Mouse (Mus musculus) spleen, adult 18-20 months (tissue): ENCODE data around the gene Ech1.

Experiments used
- DNase-seq, 2 experiments: peaks; one replicate each; pipeline ENCODE4 v3.0.0; 2022; ENCODE audit warnings: mixed read lengths in 2 of 2

Ech1 gene

DNA sequence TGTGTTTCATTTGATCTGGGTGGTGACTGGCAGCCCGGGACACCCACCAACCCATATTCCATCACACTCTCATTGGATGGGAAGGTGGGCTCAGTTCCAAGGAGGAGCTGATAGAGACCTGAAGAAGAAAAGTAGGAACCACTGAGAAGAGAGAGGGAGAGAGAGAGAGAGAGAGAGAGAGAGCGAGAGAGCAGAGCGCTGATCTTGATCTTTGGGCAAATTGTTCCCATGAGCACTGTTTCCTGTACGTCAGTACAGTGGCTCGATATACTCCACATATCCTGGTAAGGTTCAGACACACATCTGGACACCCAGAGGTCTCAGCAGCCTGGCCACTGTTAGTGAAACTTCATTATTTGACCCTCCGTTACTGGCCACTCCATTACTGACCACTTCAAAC, 38.5 kb downstream of the Ech1 start, which contains the start of gene Lgals7:
Lgals7 (plus strand) TSS at position 314 of the 400 bp plus-strand sequence.
- DNase-seq = no peak

DNA sequence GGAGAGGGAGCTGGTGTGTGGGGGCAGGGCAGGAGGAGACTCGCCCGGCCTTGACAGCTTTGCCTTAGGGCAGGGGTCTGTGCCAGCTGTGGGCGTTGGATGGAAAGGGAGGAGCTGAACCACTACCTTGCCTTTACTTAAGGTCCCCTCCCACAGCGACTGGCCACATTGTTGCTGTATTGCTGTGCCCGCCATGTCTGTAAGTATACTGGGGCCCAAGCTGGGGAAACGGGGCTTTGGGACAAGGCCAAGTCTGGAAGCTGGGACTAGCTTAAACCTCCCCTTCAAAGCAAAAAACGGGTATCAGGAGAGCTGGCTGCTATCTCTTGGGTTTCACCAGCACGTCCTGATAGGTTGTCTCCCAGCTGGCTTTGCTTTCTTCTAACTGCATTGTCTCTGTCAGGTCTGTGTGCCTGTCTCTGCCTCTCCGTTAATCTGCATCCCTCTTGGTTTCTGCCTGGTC, 39.3 kb downstream of the Ech1 start:
- no peak for DNase-seq

DNA sequence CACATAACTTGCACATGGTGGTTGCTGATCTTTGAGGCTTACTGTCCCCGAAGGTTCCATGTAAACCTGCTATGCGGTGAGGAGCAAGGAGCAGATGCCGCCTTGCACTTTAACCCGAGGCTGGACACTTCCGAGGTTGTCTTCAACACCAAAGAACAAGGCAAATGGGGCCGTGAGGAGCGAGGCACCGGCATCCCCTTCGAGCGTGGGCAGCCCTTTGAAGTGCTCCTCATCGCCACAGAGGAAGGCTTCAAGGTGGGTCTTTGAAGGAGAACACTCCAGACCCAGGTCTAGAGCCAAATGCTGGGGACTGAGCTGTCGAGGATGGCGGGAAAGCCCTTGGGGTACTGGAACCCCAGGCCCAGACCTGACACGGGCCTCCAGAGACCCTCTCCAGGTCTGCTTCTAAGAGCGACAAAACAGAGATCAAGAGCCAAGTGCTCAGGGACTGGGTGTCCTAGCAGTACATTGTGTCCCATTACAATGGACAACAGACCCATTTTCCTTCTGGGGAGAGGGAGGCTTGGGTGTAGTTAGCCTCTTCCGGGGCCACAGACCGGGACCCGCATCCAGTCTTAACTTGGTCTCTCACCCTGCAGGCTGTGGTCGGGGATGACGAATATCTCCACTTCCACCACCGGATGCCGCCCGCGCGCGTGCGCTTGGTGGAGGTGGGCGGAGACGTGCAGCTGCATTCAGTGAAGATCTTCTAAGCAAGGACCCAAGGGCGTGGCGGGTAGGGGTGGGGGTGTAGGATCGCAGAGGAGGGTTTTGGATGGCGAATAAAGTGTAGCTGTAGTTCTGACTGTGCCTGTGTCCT, 40.7 kb downstream of the Ech1 start:
- DNase-seq = peak; percentile 87 to 91

DNA sequence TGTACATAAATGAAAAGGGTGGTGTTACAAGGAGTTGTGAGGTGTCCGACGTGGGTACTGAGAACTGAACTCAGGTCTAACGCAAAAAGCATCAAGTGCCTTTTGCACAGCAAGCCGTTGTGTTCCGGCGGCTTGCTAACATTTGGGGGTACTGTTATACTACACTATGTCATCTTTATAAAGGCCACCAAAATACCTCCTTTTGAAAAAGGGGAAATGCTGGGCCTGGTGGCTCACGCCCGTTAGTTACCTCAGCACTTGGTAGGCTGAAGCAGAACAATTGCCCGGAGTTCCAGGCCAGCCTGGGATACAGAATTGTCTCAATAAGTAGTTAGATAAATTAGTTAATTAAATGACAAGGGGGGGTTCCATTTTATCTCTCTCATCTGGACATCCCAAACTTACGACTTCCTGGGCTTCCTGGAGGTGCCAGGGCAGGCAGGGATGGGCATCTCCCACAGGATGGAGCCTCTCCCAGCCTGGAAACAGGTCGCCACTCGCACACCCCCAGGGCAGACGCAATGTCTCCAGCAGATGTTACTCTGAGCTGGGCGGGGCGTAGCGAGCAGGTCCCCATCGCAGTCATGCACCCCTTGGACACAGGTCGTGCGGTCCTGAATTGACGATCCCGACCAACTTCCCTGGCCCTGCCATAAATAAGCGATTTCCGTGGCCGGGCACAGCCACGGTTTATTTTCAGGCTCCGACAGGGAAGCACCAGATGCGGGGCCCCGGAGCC, 41.9 kb downstream of the Ech1 start:
- peak in 1 of 2 experiments; percentile 18 for DNase-seq

DNA sequence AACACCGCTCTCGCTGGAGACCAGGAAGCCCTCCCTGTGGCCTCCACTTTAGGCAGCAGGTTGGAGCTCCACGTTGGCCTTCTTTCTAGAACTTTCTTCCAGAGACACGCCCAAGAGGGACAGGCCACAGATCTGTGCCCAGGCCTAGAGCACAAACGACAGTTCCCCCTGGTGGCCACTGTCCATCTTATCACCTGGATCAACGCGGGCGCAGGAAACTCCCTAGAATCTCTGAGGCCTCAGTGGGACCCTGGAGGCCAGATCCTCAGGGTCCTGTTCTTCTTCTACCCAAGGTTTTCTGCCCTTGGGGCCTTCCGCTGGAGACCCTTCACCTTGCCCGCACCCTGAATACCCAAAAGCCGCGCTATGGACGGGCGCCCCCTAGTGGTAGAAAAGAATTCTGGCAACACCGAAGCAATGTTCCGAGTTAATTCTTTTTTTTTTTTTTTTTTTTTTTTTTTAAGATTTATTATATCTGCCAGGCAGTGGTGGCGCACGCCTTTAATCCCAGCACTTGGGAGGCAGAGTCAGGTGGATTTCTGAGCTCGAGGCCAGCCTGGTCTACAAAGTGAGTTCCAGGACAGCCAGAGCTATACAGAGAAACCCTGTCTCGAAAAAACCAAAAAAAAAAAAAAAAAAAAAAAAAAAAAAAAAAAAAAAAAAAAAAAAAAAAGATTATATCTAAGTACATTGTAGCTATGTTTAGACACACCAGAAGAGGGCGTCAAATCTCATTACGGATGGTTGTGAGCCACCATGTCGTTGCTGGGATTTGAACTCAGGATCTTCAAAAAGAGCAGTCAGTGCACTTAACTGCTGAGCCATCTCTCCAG, 42.7 kb downstream of the Ech1 start:
- DNase-seq = peak; percentile 43 to 75

DNA sequence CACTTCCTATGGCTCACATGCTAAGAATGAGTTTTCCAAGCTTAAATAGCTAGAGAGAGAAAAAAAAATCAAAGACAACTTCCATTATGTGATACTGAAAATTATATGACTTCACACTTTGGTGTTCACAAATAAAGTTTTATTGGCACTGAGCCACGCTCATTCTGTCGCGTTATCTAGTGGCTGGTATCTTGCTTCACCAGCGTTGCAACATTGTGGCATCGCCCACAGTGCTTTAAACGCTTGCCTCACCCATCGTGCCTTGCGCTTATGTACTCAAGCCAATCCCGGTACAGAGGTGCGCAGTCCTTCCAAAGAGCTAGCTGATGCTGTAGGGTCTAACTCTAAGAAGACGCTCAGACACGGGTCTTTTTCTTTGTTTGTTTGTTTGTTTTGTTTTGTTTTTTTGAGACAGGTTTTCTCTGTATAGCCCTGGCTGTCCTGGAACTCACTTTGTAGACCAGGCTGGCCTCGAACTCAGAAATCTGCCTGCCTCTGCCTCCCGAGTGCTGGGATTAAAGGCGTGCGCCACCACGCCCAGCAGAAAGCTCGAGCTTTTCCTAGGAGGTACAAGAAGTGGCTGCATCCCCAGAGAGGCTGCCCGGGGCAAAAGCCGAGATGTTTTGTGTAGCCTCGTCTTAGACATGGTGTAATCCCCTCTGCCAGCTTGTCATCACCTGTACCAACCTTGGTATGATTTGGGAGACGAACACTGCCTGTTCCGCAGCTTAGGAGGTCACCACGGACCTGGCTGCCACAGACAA, 46.1 kb downstream of the Ech1 start:
- DNase-seq = no peak

DNA sequence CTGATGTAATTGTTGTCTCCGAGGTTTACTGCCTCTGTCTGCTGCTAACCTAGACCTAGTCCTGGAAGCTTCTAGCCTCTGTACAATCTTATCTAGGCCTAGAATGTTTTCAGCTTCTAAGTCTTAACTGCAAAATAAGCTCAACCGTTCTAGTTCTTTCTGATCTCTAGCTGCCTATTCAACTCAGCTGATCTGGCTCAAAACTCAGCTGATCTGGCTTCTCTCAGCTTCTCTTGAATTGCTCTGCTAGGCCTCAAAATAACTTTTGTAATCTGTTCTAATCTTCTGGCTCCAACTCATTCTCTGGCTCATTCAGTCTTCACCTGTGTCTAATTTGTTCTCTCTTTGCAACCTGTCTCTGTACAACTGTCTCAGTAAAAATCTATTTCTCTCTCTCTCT, 49.5 kb downstream of the Ech1 start:
- no peak for DNase-seq

DNA sequence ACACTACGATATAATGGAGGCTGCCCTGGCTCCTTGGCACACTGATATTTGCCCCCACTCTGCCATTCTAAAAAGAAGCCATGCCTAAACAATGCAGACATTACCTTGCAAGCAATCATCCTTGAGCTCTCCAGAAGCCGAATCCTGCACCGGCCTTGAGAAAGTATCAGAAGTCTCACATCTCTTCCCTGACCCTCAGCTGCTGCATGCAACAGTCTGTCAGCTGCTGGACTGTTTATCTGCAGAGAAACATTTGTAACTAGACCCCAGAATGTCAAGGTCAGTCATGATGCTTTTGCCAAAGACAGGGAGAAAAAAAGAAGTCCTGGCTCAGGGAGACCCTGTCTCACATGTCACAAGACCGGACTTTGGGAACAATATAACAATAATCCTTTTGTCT, 51.1 kb downstream of the Ech1 start:
- DNase-seq = no peak

DNA sequence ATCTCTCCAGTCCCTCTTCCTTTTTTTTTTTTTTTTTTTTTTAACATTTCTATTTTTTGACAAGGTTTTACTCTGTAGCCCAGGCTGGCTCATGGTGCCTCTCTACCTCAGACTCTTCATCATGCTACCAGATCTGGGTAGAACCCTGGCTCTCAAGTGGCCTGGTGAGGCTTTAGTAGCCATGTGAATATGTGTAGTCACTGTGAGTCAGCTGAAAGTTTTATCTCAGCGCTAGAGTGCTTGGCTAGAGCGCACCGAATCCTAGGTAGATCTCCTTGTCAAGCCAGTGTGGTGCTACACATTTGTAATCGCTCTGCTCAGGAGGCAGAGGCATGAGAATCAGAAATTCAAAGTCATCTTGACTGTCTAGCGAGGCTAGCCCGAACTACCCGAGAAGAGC, 52.1 kb downstream of the Ech1 start:
- no peak for DNase-seq

DNA sequence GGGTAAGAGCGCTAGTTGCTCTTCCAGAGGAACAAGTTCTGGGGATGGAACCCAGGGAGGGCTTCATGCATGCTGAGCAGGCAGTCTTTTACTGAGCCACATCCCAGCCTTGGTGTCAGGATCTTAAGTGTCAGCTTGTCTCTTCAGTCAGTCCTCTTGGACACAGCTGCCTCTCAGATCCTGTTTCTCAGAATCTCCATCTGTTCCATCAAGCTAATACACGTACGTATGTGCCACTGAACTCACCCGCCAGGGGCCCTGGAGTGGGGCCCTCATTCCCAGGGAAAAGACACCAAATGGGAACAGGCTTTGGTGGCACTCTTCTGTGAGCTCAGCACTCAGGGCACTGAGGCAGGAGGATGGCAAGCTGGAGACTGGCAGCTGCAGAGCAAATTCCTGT, 52.8 kb downstream of the Ech1 start:
- DNase-seq = no peak

DNA sequence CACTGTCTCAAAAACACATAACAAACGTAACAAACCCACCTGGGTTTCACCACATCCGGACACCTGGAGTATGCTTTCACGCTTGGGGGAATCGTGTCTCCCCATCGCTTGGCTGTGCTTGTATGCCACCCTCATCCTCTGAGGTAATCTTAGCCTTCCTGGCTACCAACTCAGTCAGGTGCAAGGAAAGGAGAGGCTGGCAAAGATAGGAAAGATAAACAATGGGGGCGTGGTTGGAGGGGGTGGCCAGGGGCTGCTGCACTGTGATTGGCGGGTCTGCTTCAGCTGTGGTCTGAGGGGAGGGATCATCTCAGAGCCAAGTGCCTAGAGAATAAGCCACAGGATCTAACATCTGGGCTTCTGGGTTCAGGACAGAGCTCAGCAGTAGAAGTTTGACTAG, 54.6 kb downstream of the Ech1 start:
- DNase-seq = no peak

DNA sequence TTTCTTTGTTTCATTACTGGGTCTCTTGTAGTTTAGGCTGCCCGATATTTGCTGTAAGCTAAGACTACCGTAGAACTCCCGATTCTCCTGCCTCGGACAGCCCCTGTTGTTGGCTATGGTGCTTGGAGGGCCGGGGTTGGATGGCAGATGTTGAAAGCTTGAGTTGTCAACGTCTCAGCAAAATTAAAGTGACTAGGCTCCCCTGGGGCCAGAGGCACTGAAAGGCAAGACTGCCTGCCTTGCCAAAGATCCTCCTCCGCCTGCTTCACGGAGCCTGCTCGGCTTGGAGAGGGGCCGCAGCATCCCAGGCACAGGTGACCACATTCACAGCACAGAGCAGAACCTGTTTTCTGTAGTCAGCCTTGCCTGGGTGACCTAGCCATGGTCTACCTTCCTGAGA, 55.5 kb downstream of the Ech1 start:
- DNase-seq = no peak

DNA sequence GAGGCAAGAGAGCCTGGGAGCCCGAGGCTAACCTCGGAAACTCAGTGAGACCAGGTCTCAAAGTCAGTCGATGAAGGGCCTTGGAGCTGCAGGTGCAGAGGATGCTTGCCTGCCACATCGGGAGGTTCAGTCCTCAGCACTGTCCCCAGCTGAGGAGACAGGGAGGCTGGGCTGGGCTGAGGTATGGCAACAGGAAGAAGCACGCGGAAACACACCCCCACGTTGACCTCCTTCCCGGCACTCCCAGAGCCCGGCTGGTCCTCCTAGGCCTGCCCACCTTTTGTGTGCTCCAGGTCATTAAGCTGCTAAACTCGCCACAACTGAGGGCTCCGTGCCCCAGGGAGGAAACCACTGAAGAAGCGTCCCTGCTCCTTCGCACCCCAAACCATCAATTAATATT, 56.2 kb downstream of the Ech1 start, which contains the start of gene Capn12:
Capn12 (plus strand) TSS at position 224 of the 400 bp plus-strand sequence.
- DNase-seq = no peak
